ENCODE assay signal across 8 mouse cellular contexts in the genomic region with DNA sequence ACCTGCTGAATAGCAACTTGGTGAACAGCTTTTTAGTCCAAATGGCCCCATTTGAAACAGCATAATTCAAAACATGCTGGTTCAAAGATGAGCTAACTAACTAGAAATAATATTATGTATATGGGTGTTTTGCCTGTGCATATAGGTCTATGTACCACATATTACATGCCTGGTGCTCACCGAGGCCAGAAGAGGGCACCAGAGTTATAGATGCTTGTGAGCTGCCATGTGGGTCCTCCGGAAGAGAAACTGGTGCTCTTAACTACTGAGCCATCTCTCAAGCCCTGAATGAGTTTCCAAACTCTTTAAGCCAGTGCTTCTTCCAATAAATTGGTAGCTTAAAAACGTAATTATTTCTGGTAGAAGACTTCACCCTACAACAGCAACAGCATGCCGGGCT. TPM values are rescaled to one million over a fixed set of nuclear protein-coding genes. Genes with fewer than 3 reads are reported as not detected.
DNase-seq lines count a peak whose midpoint lies in the region; ATAC-seq and TF ChIP-seq lines count a peak whose summit lies in the region.
"Had no signal": no experiment of that assay in that cellular context is flagged by ENCODE, and none has a peak within 500 bp of the region (broad histone marks: within the 10 kb centered on the region; RNA-seq: fewer than 3 reads in every experiment).

No protein-coding gene starts in this region.

- H3K27me3 ChIP-seq in midbrain, embryonic 10.5 days (ENCODE audit: low read depth, poor library complexity, severe bottlenecking): no peaks in the 10 kb centered on the region
- no peaks in the 10 kb centered on the region for H3K27me3 ChIP-seq in midbrain, embryonic 11.5 days (ENCODE audit: control insufficient read depth, insufficient read depth, low read length)
- no peaks in the 10 kb centered on the region for H3K27me3 ChIP-seq in hindbrain, embryonic 16.5 days (replicated peaks; ENCODE audit: control insufficient read depth, insufficient read depth, low read length)
- H3K27me3 ChIP-seq in lung, embryonic 15.5 days: no peaks in the 10 kb centered on the region
- H3K27me3 ChIP-seq: neural tube, embryonic 12.5 days had no signal

- no peak for TF ChIP-seq POLR2A in cortical plate, adult 2 months (IDR thresholded peaks at IDR 0.05; ENCODE audit: extremely low read depth, insufficient read depth, low read length)

- WGBS in midbrain, embryonic 10.5 days: 58% methylated on average over 4 of the region's 4 CpGs
- WGBS in midbrain, embryonic 11.5 days: 64% methylated on average over 4 of the region's 4 CpGs
- 60% methylated on average over 4 of the region's 4 CpGs for WGBS in hindbrain, embryonic 16.5 days
- 53% methylated on average over 4 of the region's 4 CpGs for WGBS in lung, embryonic 15.5 days

- peak; percentile 52 for TF ChIP-seq CTCF in cortical plate, adult 2 months (IDR thresholded peaks at IDR 0.05; ENCODE audit: extremely low read depth, insufficient read depth, low read length)

- H3K9ac ChIP-seq in midbrain, embryonic 11.5 days (ENCODE audit: low read length): no peak overlapping the region
- H3K9ac ChIP-seq in hindbrain, embryonic 16.5 days (ENCODE audit: low read depth, low read length): no peak overlapping the region
- no peak overlapping the region for H3K9ac ChIP-seq in lung, embryonic 15.5 days
- H3K9ac ChIP-seq: neural tube, embryonic 12.5 days had no signal

- H3K9me3 ChIP-seq in midbrain, embryonic 10.5 days (replicated peaks): no peaks in the 10 kb centered on the region
- H3K9me3 ChIP-seq in midbrain, embryonic 11.5 days (ENCODE audit: control insufficient read depth, low read length): no peaks in the 10 kb centered on the region
- no peaks in the 10 kb centered on the region for H3K9me3 ChIP-seq in hindbrain, embryonic 16.5 days (ENCODE audit: control insufficient read depth, low read length)
- no peaks in the 10 kb centered on the region for H3K9me3 ChIP-seq in lung, embryonic 15.5 days
- H3K9me3 ChIP-seq: neural tube, embryonic 12.5 days had no signal

- H3K36me3 ChIP-seq in midbrain, embryonic 10.5 days: peaks cover 7% of the 10 kb centered on the region
- H3K36me3 ChIP-seq in midbrain, embryonic 11.5 days (ENCODE audit: control insufficient read depth, insufficient read depth, low read length): no peaks in the 10 kb centered on the region
- peaks cover 3% of the 10 kb centered on the region for H3K36me3 ChIP-seq in hindbrain, embryonic 16.5 days (ENCODE audit: control insufficient read depth, insufficient read depth, low read length)
- H3K36me3 ChIP-seq in lung, embryonic 15.5 days: peaks cover 13% of the 10 kb centered on the region; the same call in 1 of the 2 replicates

- no peak overlapping the region for H3K4me2 ChIP-seq in midbrain, embryonic 11.5 days
- H3K4me2 ChIP-seq in hindbrain, embryonic 16.5 days (ENCODE audit: low read length): no peak overlapping the region
- no peak overlapping the region for H3K4me2 ChIP-seq in lung, embryonic 15.5 days
- H3K4me2 ChIP-seq: neural tube, embryonic 12.5 days had no signal

- DNase-seq in midbrain, embryonic 10.5 days (ENCODE audit: low spot score): peak; percentile 24
- DNase-seq in midbrain, embryonic 11.5 days (ENCODE audit: low spot score, missing footprints): no peak
- DNase-seq in T-cell, adult 2 months (ENCODE audit: low spot score): peak; percentile 71
- DNase-seq in spleen, adult 18-20 months: peak; percentile 27 to 46

- H3K4me3 ChIP-seq in midbrain, embryonic 10.5 days: no peak overlapping the region
- H3K4me3 ChIP-seq in midbrain, embryonic 11.5 days (ENCODE audit: low read depth, low read length): no peak overlapping the region
- H3K4me3 ChIP-seq in cortical plate, adult 2 months (ENCODE audit: insufficient read depth, low read length): no peak overlapping the region
- H3K4me3 ChIP-seq in hindbrain, embryonic 16.5 days (ENCODE audit: low read length): no peak overlapping the region
- H3K4me3 ChIP-seq in lung, embryonic 15.5 days: no peak overlapping the region
- H3K4me3 ChIP-seq: neural tube, embryonic 12.5 days had no signal

- H3K4me1 ChIP-seq in midbrain, embryonic 10.5 days: peaks cover 8% of the 10 kb centered on the region; the same call in 1 of the 2 replicates
- no peaks in the 10 kb centered on the region for H3K4me1 ChIP-seq in midbrain, embryonic 11.5 days (ENCODE audit: control insufficient read depth, insufficient read depth, low read length)
- peaks cover 2% of the 10 kb centered on the region for H3K4me1 ChIP-seq in cortical plate, adult 2 months (ENCODE audit: control insufficient read depth, insufficient read depth, low read length)
- no peaks in the 10 kb centered on the region for H3K4me1 ChIP-seq in hindbrain, embryonic 16.5 days (ENCODE audit: control insufficient read depth, insufficient read depth, low read depth, low read length)
- H3K4me1 ChIP-seq in lung, embryonic 15.5 days: no peaks in the 10 kb centered on the region
- H3K4me1 ChIP-seq: neural tube, embryonic 12.5 days had no signal

- no peak overlapping the region for H3K27ac ChIP-seq in midbrain, embryonic 10.5 days (replicated peaks)
- no peak overlapping the region for H3K27ac ChIP-seq in midbrain, embryonic 11.5 days (ENCODE audit: low read depth, low read length)
- H3K27ac ChIP-seq in cortical plate, adult 2 months (ENCODE audit: insufficient read depth, low read length): no peak overlapping the region
- H3K27ac ChIP-seq in hindbrain, embryonic 16.5 days (ENCODE audit: low read depth, low read length): no peak overlapping the region
- H3K27ac ChIP-seq in lung, embryonic 15.5 days: no peak overlapping the region
- H3K27ac ChIP-seq: neural tube, embryonic 12.5 days had no signal

- ATAC-seq in midbrain, embryonic 11.5 days (ENCODE audit: low FRiP score): no peak
- ATAC-seq in hindbrain, embryonic 16.5 days: peak; percentile 69
- peak; percentile 52; the same call in 1 of the 2 replicates for ATAC-seq in lung, embryonic 15.5 days (ENCODE audit: borderline replicate concordance, extremely low read depth, low FRiP score, low TSS enrichment)

RNA-seq across cellular contexts. Expression of a gene that starts 37.7 kb away (rescaled TPM):
- 90.8 and 95.5 TPM in 2 replicates for polyA plus RNA-seq in midbrain, embryonic 10.5 days (2016; fragmentation: Nextera tagmentation; extraction: Ambion mirVana)
- 97.4 and 105 TPM in 2 replicates for polyA plus RNA-seq in midbrain, embryonic 11.5 days (2014; fragmentation: Nextera tagmentation; extraction: Ambion mirVana)
- polyA plus RNA-seq in cortical plate, adult 2 months (2012; rRNA removed): 53.3 and 59.0 TPM in 2 replicates
- polyA plus RNA-seq in hindbrain, embryonic 16.5 days (2015; fragmentation: Nextera tagmentation; extraction: Ambion mirVana): 75.6 and 79.5 TPM in 2 replicates
- polyA plus RNA-seq in lung, embryonic 15.5 days (2015; fragmentation: Nextera tagmentation; extraction: Ambion mirVana): 155 and 160 TPM in 2 replicates
